Mouse (Mus musculus) forebrain, postnatal 0 days (tissue): ENCODE measurements around the gene Acyp1. TPM values are rescaled to one million over a fixed set of nuclear protein-coding genes. Genes with fewer than 3 reads are reported as not detected.
"Not testable (repeated sequence)": the region's sequence is repeated elsewhere in the genome, so short reads cannot be mapped to it uniquely, and the experiment has no call there.

Experiments used
- ATAC-seq: fragments of 200-750 bp; cut with Nextera tagmentation; 2 replicates; pipeline ENCODE4 v1.8.0; 2017; ENCODE audit warnings: mild to moderate bottlenecking, moderate library complexity
- DNase-seq: peaks from one replicate; pipeline ENCODE4 v3.0.0-alpha.2; 2015
- H3K27ac ChIP-seq: fragments of 300-500 bp; sonication (generic); 2 replicates; pipeline ENCODE4 v1.5.1; 2014; ENCODE audit warnings: low read depth, mild to moderate bottlenecking, antibody characterized with exemption, low read length, moderate library complexity, mixed read lengths
- H3K27me3 ChIP-seq: fragments of 300-500 bp; sonication (generic); 2 replicates; pipeline ENCODE4 v1.6.1; 2014; ENCODE audit warnings: mild to moderate bottlenecking, low read length, mixed read lengths; ENCODE audit not compliant: insufficient read depth
- H3K36me3 ChIP-seq: fragments of 300-500 bp; sonication (generic); 2 replicates; pipeline ENCODE4 v1.6.1; 2014; ENCODE audit warnings: mild to moderate bottlenecking, moderate library complexity; ENCODE audit not compliant: insufficient read depth
- H3K4me1 ChIP-seq: fragments of 300-500 bp; sonication (generic); 2 replicates; pipeline ENCODE4 v1.6.1; 2014; ENCODE audit warnings: antibody characterized with exemption; ENCODE audit not compliant: insufficient read depth
- H3K4me2 ChIP-seq: fragments of 300-500 bp; sonication (generic); 2 replicates; pipeline ENCODE4 v1.6.1; 2014; ENCODE audit warnings: low read depth, mild to moderate bottlenecking, moderate library complexity
- H3K4me3 ChIP-seq: fragments of 300-500 bp; sonication (generic); 2 replicates; pipeline ENCODE4 v1.5.1; 2014; ENCODE audit warnings: low read depth, low read length, mixed read lengths
- H3K9ac ChIP-seq: fragments of 300-500 bp; sonication (generic); 2 replicates; pipeline ENCODE4 v1.6.1; 2014; ENCODE audit warnings: mild to moderate bottlenecking
- H3K9me3 ChIP-seq: fragments of 300-500 bp; sonication (generic); 2 replicates; pipeline ENCODE4 v1.6.1; 2016; ENCODE audit warnings: low read length
- CTCF ChIP-seq: sonication (generic); IDR thresholded peaks from 2 replicates; pipeline ENCODE4 v1.5.1; 2016; ENCODE audit warnings: antibody characterized with exemption, control low read depth, low read depth
- WGBS: fragments of 180-500 bp; shearing (Covaris S2); extraction: QIAGEN DNeasy Blood & Tissue Kit; methylation state at CpG from one replicate; pipeline ENCODE4 v1.1.7; 2014; 5-methylcytosine and 5-hydroxymethylcytosine counted together
- polyA plus RNA-seq: library from polyadenylated mRNA; unstranded; fragments of >200 nt; fragmentation: Nextera tagmentation; extraction: Ambion mirVana; gene quantifications from 2 replicates; pipeline ENCODE4 v1.2.1, GENCODE M21; 2015
- total RNA-seq: library from RNA; depleted of rRNA; stranded (reverse); fragments of >200 nt; gene quantifications from 2 replicates; pipeline ENCODE4 v1.2.3, GENCODE M21; 2014

The Acyp1 gene
- total and polyA plus RNA-seq, 2 experiments from 2014 or later: 24.5 to 44.4 TPM

DNA sequence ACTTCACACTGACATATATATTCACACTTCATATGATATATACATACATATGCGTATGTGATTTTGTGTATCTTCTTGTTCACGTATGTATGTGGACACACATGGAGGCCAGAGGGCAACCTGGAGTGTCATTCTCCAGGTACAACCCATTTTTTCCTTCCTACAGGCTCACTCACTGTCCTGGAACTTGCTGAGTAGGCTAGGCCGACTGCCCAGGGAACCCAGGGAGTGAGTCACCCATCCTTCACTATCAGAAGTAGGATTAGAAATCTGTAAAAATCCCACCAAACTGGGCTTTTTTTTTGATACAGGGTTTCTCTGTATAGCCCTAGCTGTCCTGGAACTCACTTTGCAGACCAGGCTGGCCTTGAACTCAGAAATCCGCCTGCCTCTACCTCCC, 3.2 kb downstream of the Acyp1 start:
- H3K36me3 ChIP-seq: no peaks in the 10 kb centered on the region
- 0 out of 2 replicates have a peak, but pooled peaks cover 5% of the 10 kb centered on the region for H3K4me1 ChIP-seq
- ATAC-seq (no peak), DNase-seq (no peak)
- H3K9me3 ChIP-seq: no peaks in the 10 kb centered on the region
- 92% methylated on average over 4 of the region's 4 CpGs for WGBS
- H3K9ac ChIP-seq: no peak overlapping the region
- no peaks in the 10 kb centered on the region for H3K27me3 ChIP-seq
- H3K27ac ChIP-seq: no peak overlapping the region
- H3K4me3 ChIP-seq: no peak overlapping the region
- no peak for TF ChIP-seq CTCF
- H3K4me2 ChIP-seq: no peak overlapping the region

DNA sequence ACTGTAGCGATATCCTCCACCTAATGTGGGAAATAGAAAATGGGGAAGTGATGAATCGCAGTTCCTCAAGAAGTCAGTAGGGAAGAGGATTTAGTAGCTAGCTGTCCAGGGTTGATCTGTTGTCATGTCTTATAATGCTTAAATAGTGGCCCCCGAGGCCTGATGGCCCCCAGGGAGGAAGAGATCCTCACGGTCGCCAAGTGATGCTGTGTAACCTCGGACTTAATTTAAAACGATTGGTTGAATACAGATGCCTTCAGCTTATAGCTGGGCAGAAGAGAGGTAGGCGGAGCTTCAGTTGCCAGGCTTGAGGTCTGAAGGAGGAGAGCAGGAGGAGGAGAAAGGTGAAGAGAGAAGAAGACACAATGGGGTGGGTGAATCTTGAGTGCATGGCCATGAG, 3.9 kb downstream of the Acyp1 start:
- DNase-seq: no peak
- Histone ChIP-seq H3K4me2 (no peak overlapping the region), H3K4me3 (no peak overlapping the region), H3K9me3 (no peaks in the 10 kb centered on the region), H3K36me3 (no peaks in the 10 kb centered on the region), H3K27ac (no peak overlapping the region), H3K4me1 (peaks cover 9% of the 10 kb centered on the region; the same call in 1 of the 2 replicates), H3K9ac (no peak overlapping the region), H3K27me3 (no peaks in the 10 kb centered on the region)
- ATAC-seq: no peak
- no peak for TF ChIP-seq CTCF
- WGBS: 71% methylated on average over 8 of the region's 8 CpGs

DNA sequence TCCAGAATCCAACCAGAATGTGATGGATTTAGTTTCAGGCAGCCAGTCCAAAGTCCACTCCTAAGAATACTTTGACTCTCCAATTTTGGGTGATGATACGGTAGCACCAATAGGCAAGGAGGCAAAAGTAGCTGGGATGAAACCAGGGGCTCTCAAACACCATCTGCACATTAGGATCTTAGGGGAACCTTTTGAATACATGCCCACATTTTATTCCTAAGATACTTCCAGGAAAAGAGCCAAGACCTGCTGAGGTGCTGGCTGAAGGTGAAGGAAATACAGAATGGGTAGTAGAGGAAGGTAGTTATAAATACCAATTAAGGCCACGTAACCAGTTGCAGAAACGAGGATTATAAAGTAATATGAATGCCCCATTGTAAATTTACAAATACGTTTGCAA, 6.5 kb downstream of the Acyp1 start:
- not testable (repeated sequence) for DNase-seq, H3K27me3 ChIP-seq, H3K36me3 ChIP-seq, ATAC-seq, H3K27ac ChIP-seq, H3K4me3 ChIP-seq, H3K9ac ChIP-seq, H3K4me2 ChIP-seq, H3K4me1 ChIP-seq, H3K9me3 ChIP-seq
- 63% methylated on average over 1 of the region's 4 CpGs for WGBS

DNA sequence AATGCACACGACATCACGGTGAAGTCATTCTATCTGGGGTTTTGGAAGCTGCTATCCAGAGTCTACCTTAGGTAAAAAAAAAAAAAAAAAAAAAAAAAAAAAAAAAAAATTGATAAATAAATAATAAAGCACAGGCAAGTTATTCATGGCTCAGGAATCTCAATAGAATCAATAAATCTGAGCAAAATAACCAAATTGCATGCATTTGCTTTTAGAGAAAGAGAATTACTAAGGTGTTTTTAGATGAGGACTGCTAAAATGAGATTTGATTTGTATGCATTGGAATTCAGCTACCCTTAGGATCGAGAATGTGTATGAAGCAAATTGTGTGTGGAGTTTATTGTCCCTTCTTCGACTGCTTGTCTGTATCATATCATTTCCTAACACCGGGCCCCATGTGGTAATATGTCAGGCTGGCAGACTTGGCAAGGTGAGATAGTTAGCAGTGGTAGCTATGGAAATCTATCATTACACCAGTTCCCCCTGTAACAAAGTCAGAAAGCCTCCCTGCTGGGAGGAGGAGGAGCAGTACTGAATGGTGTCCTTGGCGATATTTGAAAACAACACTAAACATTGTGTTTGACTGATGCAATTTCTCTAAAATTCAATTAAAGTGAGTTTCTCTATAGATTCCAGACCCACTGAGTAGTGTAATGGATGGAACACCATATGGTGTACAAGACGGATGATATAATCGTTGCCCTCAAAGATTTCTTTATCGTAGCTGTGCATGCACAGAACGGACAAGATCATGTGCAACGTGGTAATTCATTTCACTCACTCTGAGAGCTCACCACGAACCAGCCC, 7.2 kb downstream of the Acyp1 start:
- H3K27ac ChIP-seq: no peak overlapping the region
- 38% methylated on average over 12 of the region's 12 CpGs for WGBS
- no peaks in the 10 kb centered on the region for H3K27me3 ChIP-seq
- H3K36me3 ChIP-seq: no peaks in the 10 kb centered on the region
- no peak; the same call in 1 of the 2 replicates for ATAC-seq
- no peaks in the 10 kb centered on the region for H3K9me3 ChIP-seq
- H3K4me1 ChIP-seq: peaks cover 8% of the 10 kb centered on the region; the same call in 1 of the 2 replicates
- H3K4me3 ChIP-seq: peak overlapping the region; percentile 72
- H3K4me2 ChIP-seq: peak overlapping the region; percentile 87
- peak; percentile 22 for DNase-seq
- no peak overlapping the region for H3K9ac ChIP-seq
- TF ChIP-seq CTCF: no peak

DNA sequence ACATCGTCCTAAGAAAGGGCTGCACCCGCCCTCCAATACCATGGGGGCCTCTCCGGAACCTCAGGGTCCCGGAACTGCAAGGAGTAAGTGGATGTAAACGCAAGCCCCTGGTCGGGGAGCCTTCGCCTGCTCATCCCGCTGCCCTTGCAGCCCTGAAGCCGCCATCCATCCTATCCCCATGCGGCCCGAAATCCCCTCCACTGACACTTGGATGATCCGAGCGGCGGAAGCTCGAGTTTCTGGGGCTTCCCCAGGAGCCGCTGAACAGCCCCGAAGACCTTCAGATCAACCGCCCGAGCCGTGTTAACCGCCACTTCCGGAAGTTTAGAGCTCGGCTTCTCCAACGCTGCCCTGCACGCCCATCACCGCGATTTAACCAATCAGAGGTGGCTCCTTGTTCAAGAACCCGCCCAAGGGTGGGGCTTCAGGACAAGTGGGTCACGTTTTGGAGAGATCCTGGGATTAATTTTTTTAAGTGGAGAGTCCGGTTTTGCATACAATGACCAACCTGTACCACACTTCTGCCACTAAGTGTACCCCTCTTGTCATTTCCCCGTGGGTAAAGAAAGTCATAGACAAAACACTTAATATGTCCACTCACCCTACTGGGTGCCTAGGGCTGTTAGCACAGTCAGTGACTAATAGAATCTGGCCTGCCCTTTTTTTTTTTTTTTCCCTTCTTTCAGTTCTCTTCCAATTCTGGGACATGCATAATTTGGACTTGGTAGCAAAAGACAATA, 8.0 kb downstream of the Acyp1 start:
- H3K4me1 ChIP-seq: peaks cover 8% of the 10 kb centered on the region; the same call in 1 of the 2 replicates
- H3K36me3 ChIP-seq: no peaks in the 10 kb centered on the region
- TF ChIP-seq CTCF: no peak
- H3K27me3 ChIP-seq: no peaks in the 10 kb centered on the region
- under 1% methylated on average over 31 of the region's 31 CpGs for WGBS
- peak overlapping the region; percentile 82 for H3K27ac ChIP-seq
- peak; percentile 96 for DNase-seq
- H3K9me3 ChIP-seq: no peaks in the 10 kb centered on the region
- peak overlapping the region; percentile 86 for H3K9ac ChIP-seq
- ATAC-seq: peak; percentile 99
- H3K4me3 ChIP-seq: peak overlapping the region; percentile 72
- H3K4me2 ChIP-seq: peak overlapping the region; percentile 87

DNA sequence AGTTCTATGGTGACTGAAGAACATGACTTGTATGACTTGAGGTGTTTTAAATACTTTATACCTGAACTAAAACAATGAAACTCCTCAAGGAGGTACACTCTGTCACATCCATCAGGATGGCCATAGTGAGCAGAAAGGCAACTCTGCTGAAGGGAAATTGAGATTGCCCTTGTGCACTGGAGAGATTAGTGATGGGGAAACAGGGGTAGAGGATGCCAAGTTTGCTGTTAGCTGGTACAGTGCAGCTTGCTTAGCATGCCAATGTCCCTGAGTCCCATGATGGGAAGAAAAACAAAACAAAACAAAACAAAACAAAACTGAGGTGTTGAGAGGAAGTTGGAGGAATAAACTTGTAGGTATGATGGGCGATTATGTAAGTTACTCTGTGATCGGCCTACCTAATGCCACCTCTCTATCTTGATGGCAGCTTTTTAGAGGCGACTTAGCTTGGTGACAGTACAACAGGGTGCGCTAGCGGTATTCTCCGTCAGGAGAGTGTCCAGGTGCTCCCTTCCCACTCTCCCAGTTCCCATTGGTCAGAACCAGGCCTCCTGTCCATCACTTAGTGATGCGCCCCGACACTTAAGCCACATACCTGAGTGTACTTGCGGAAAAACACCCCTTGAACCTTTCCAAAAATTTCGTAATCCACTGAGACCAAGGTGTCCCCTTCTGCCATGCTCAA, 8.7 kb downstream of the Acyp1 start:
- Histone ChIP-seq H3K4me2 (peak overlapping the region; percentile 87), H3K4me1 (peaks cover 8% of the 10 kb centered on the region; the same call in 1 of the 2 replicates), H3K27ac (peak overlapping the region; percentile 82; the same call in 1 of the 2 replicates), H3K4me3 (peak overlapping the region; percentile 72), H3K27me3 (no peaks in the 10 kb centered on the region), H3K9ac (peak overlapping the region; percentile 86), H3K9me3 (no peaks in the 10 kb centered on the region), H3K36me3 (no peaks in the 10 kb centered on the region)
- WGBS: 8% methylated on average over 10 of the region's 10 CpGs
- no peak for DNase-seq
- peak; percentile 12; the same call in 1 of the 2 replicates for ATAC-seq
- TF ChIP-seq CTCF: no peak
